Comparison of ENCODE assay signal across 10 mouse cellular contexts in genomic region chr9:108785416-108785815, GRCm38 (mm10). TPM values are rescaled to one million over a fixed set of nuclear protein-coding genes. Genes with fewer than 3 reads are reported as not detected.
DNase-seq lines count a peak whose midpoint lies in the region; ATAC-seq and TF ChIP-seq lines count a peak whose summit lies in the region.
"Had no signal": no experiment of that assay in that cellular context is flagged by ENCODE, and none has a peak within 500 bp of the region (broad histone marks: within the 10 kb centered on the region; RNA-seq: fewer than 3 reads in every experiment).

No protein-coding gene starts in this region.

- no peak overlapping the region for H3K27ac ChIP-seq in heart, embryonic 13.5 days (replicated peaks)
- H3K27ac ChIP-seq in hindbrain, postnatal 0 days = peak overlapping the region; percentile 96; the same call in 1 of the 2 replicates
- H3K27ac ChIP-seq in midbrain, postnatal 0 days (ENCODE audit: low read depth, low read length) = 0 out of 2 replicates have a peak overlapping the region, but pooled peaks have one; percentile 19
- H3K27ac ChIP-seq: macrophage had no signal

- H3K27me3 ChIP-seq in heart, embryonic 13.5 days (replicated peaks) = no peaks in the 10 kb centered on the region
- no peaks in the 10 kb centered on the region for H3K27me3 ChIP-seq in hindbrain, postnatal 0 days (ENCODE audit: insufficient read depth, low read length)
- no peaks in the 10 kb centered on the region for H3K27me3 ChIP-seq in midbrain, postnatal 0 days (ENCODE audit: insufficient read depth, low read length)

- peak overlapping the region; percentile 90 for H3K4me3 ChIP-seq in heart, embryonic 13.5 days
- H3K4me3 ChIP-seq in hindbrain, postnatal 0 days (ENCODE audit: low read length) = peak overlapping the region; percentile 81
- peak overlapping the region; percentile 81 for H3K4me3 ChIP-seq in midbrain, postnatal 0 days (ENCODE audit: low read depth, low read length)

- H3K9me3 ChIP-seq in heart, embryonic 13.5 days = no peaks in the 10 kb centered on the region
- H3K9me3 ChIP-seq in hindbrain, postnatal 0 days (ENCODE audit: low read length) = no peaks in the 10 kb centered on the region
- H3K9me3 ChIP-seq in midbrain, postnatal 0 days (ENCODE audit: low read length) = no peaks in the 10 kb centered on the region

- peak overlapping the region; percentile 88 for H3K4me2 ChIP-seq in heart, embryonic 13.5 days
- peak overlapping the region; percentile 67 for H3K4me2 ChIP-seq in hindbrain, postnatal 0 days (ENCODE audit: low read depth, low read length)
- peak overlapping the region; percentile 74 for H3K4me2 ChIP-seq in midbrain, postnatal 0 days (ENCODE audit: low read depth, low read length, poor library complexity, severe bottlenecking)

- intact Hi-C loops in heart, postnatal 14 days (cut with DNase I) = no loop called here

- DNase-seq in heart, postnatal 14 days = no peak
- DNase-seq in embryo, embryonic 10 days (ENCODE audit: low spot score) = peak; percentile 79
- DNase-seq in hindbrain, postnatal 0 days (ENCODE audit: low spot score) = peak; percentile 53
- DNase-seq in midbrain, postnatal 0 days (ENCODE audit: low spot score) = peak; percentile 60
- DNase-seq in thymus, postnatal 0 days (ENCODE audit: low spot score) = no peak
- no peak for DNase-seq in layer of hippocampus, postnatal 10 days (ENCODE audit: low spot score in 2 of 2)
- DNase-seq in urinary bladder, adult 2 months (ENCODE audit: low spot score) = no peak
- DNase-seq: cerebellum, adult 9-10 months had no signal

- H3K9ac ChIP-seq in heart, embryonic 13.5 days = peak overlapping the region; percentile 51
- peak overlapping the region; percentile 95 for H3K9ac ChIP-seq in hindbrain, postnatal 0 days (replicated peaks; ENCODE audit: low read length)
- H3K9ac ChIP-seq in midbrain, postnatal 0 days (replicated peaks; ENCODE audit: low read length, poor library complexity, severe bottlenecking) = peak overlapping the region; percentile 99

- TF ChIP-seq CTCF in hindbrain, postnatal 0 days (IDR thresholded peaks at IDR 0.05; ENCODE audit: low read depth) = no peak
- no peak for TF ChIP-seq CTCF in midbrain, postnatal 0 days (IDR thresholded peaks at IDR 0.05)

- H3K36me3 ChIP-seq in heart, embryonic 13.5 days = peaks cover 12% of the 10 kb centered on the region
- no peaks in the 10 kb centered on the region for H3K36me3 ChIP-seq in hindbrain, postnatal 0 days (ENCODE audit: insufficient read depth, low read length)
- no peaks in the 10 kb centered on the region for H3K36me3 ChIP-seq in midbrain, postnatal 0 days (ENCODE audit: insufficient read depth, low read length)

- no peak for ATAC-seq in heart, embryonic 13.5 days (ENCODE audit: extremely low read depth, insufficient number of reproducible peaks, low FRiP score, low TSS enrichment)
- no peak for ATAC-seq in hindbrain, postnatal 0 days
- ATAC-seq in midbrain, postnatal 0 days (ENCODE audit: low FRiP score) = no peak

- H3K4me1 ChIP-seq in heart, embryonic 13.5 days = peaks cover 71% of the 10 kb centered on the region
- H3K4me1 ChIP-seq in hindbrain, postnatal 0 days (ENCODE audit: insufficient read depth, low read length) = peaks cover 49% of the 10 kb centered on the region
- H3K4me1 ChIP-seq in midbrain, postnatal 0 days (ENCODE audit: insufficient read depth, low read length) = peaks cover 24% of the 10 kb centered on the region

RNA-seq across cellular contexts. Expression of gene Ip6k2, which starts 1.8 kb away (rescaled TPM):
- 39.8 and 42.9 TPM in 2 replicates for polyA plus RNA-seq in heart, embryonic 13.5 days (2015; fragmentation: Nextera tagmentation; extraction: Ambion mirVana)
- total RNA-seq in heart, postnatal 14 days (2021) = 10 to 100 TPM; 30.7 to 31.8 TPM
- 122 and 126 TPM in 2 replicates for total RNA-seq in hindbrain, postnatal 0 days (2014; rRNA removed)
- polyA plus RNA-seq in hindbrain, postnatal 0 days (2015; fragmentation: Nextera tagmentation; extraction: Ambion mirVana) = 187 and 189 TPM in 2 replicates
- total RNA-seq in midbrain, postnatal 0 days (2014; rRNA removed) = 126 and 138 TPM in 2 replicates
- polyA plus RNA-seq in midbrain, postnatal 0 days (2015; fragmentation: Nextera tagmentation; extraction: Ambion mirVana) = 228 and 230 TPM in 2 replicates
- 40.9 and 49.8 TPM in 2 replicates for polyA plus RNA-seq in thymus, postnatal 0 days (2015; fragmentation: Nextera tagmentation; extraction: Ambion mirVana)
- 100 to 1,000 TPM; 180 to 190 TPM for total RNA-seq in layer of hippocampus, postnatal 10 days (2021)
- 77.3 and 97.8 TPM in 2 replicates for polyA plus RNA-seq in urinary bladder, adult 2 months (2012; rRNA removed)

RNA-seq across cellular contexts. Expression of gene Nckipsd, which starts 22.8 kb away (rescaled TPM):
- 9.7 and 10.6 TPM in 2 replicates for polyA plus RNA-seq in heart, embryonic 13.5 days (2015; fragmentation: Nextera tagmentation; extraction: Ambion mirVana)
- total RNA-seq in heart, postnatal 14 days (2021) = 10 to 100 TPM in 1 of 2 experiments, 1 to 10 TPM in 1; 9.9 to 11.4 TPM
- total RNA-seq in hindbrain, postnatal 0 days (2014; rRNA removed) = 33.6 and 72.6 TPM in 2 replicates
- polyA plus RNA-seq in hindbrain, postnatal 0 days (2015; fragmentation: Nextera tagmentation; extraction: Ambion mirVana) = 22.8 and 23.5 TPM in 2 replicates
- 30.1 and 83.4 TPM in 2 replicates for total RNA-seq in midbrain, postnatal 0 days (2014; rRNA removed)
- polyA plus RNA-seq in midbrain, postnatal 0 days (2015; fragmentation: Nextera tagmentation; extraction: Ambion mirVana) = 25.7 and 32.5 TPM in 2 replicates
- polyA plus RNA-seq in thymus, postnatal 0 days (2015; fragmentation: Nextera tagmentation; extraction: Ambion mirVana) = 5.7 and 6.4 TPM in 2 replicates
- 10 to 100 TPM; 40.7 to 43.4 TPM for total RNA-seq in layer of hippocampus, postnatal 10 days (2021)
- polyA plus RNA-seq in urinary bladder, adult 2 months (2012; rRNA removed) = 10.2 and 11.7 TPM in 2 replicates

RNA-seq across cellular contexts. Expression of gene Celsr3, which starts 40.7 kb away (rescaled TPM):
- 0.09 and 0.10 TPM in 2 replicates for polyA plus RNA-seq in heart, embryonic 13.5 days (2015; fragmentation: Nextera tagmentation; extraction: Ambion mirVana)
- under 1 TPM; 0.12 TPM for total RNA-seq in heart, postnatal 14 days (2021)
- total RNA-seq in hindbrain, postnatal 0 days (2014; rRNA removed) = 49.2 and 86.4 TPM in 2 replicates
- polyA plus RNA-seq in hindbrain, postnatal 0 days (2015; fragmentation: Nextera tagmentation; extraction: Ambion mirVana) = 5.8 and 7.8 TPM in 2 replicates
- total RNA-seq in midbrain, postnatal 0 days (2014; rRNA removed) = 61.7 and 76.3 TPM in 2 replicates
- polyA plus RNA-seq in midbrain, postnatal 0 days (2015; fragmentation: Nextera tagmentation; extraction: Ambion mirVana) = 7.2 and 7.4 TPM in 2 replicates
- polyA plus RNA-seq in thymus, postnatal 0 days (2015; fragmentation: Nextera tagmentation; extraction: Ambion mirVana) = 0.01 and 0.08 TPM in 2 replicates
- 10 to 100 TPM; 64.6 to 78.9 TPM for total RNA-seq in layer of hippocampus, postnatal 10 days (2021)
- 0.19 and 0.23 TPM in 2 replicates for polyA plus RNA-seq in urinary bladder, adult 2 months (2012; rRNA removed)

Comparison
In these comparisons a context has a peak if more than half of its experiments do, and no peak if none do; other contexts are left out.
1. DNase-seq: peak in embryo, embryonic 10 days (single experiment), hindbrain, postnatal 0 days (single experiment) and midbrain, postnatal 0 days (single experiment); none in heart, postnatal 14 days (0 of 2), thymus, postnatal 0 days (single experiment), layer of hippocampus, postnatal 10 days (0 of 2) and urinary bladder, adult 2 months (single experiment).
2. Peak in every context shown above with its lines, with median percentiles within 50 percentile points of each other: H3K4me2 ChIP-seq, H3K4me3 ChIP-seq and H3K9ac ChIP-seq.